Mouse (Mus musculus) bone marrow, adult 2 months (tissue): ENCODE results near the gene Usp31.

Experiments
- CTCF ChIP-seq: fragments of 200-500 bp; IDR thresholded peaks from 2 replicates; pipeline ENCODE4 v1.5.1; 2011; ENCODE audit warnings: low read length, control low read depth; ENCODE audit not compliant: control insufficient read depth, insufficient read depth
- POLR2A ChIP-seq: fragments of 200-500 bp; IDR thresholded peaks from 2 replicates; pipeline ENCODE4 v1.6.1; 2011; ENCODE audit warnings: low read depth, mild to moderate bottlenecking, control low read depth, low read length, borderline replicate concordance; ENCODE audit not compliant: control insufficient read depth

DNA sequence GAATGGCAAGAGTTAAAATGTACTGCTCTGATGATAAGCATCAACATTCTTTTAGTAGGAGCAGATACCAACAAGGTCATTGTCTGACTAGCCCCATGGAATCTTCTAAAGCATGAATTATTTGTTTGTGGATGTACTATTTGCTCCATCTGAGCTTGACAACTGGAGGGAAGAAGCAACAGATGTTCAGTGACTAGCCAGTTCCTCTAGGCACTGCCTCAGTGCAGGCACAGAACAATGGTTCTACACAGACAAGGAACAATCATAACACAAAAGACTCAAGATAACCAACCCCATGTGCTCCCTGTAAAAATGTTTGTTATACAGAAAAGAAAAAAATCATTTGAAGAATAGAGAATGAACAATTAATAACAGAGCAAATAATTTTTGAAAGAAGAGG lies 9.9 kb downstream of the Usp31 start:
- TF ChIP-seq CTCF (no peak), POLR2A (no peak)
